Mouse (Mus musculus): ENCODE measurements around the gene Adamts6. TPM values are rescaled to one million over a fixed set of nuclear protein-coding genes. Genes with fewer than 3 reads are reported as not detected.

The Adamts6 gene
- 7.8 to 25.3 TPM (median 18.7 TPM) in 3 replicates for total RNA-seq (2017)

DNA sequence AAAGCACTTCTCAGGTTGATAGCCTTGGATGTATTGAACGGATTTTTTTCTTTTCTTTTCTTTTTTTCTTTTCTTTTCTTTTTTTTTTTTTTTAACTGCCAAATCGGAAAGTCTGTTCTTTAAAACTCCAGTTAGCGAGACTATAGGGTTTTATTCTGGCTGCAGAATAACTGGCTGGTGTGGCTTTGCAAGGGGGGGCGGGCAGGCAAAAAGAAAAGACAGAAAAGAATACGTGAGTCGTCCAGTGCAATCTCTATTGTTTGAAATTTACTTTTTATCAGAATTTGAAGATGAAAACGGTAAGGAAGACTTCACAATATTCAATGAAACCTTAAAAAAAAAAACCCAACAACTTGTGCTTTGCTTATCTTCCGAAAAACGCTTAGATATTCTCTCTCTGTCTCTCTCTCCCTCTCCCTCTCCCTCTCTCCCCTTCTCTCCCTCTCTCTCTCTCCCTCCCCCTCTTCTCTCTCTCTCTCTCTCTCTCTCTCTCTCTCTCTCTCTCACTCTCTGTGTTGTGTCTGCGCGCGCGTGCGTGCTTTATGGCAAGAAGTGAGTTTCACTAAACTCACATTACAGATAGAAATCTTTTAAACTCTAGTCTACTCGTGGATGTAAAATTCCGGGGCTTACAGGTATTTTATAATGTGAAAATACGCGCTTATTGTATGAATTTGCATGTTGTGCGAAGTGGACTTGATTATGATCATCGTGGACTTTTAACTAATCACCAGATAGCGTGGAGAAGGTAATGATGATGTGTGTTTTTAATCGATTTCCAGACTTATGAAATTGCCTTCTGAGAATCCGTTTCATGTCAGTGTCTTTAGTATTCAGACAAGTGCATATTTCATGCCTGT, at the start of gene Adamts6:
Gene Adamts6 (plus strand): TSS at position 470 of the 860 bp plus-strand sequence.
- no peak for ATAC-seq (replicated peaks; ENCODE audit: insufficient number of reproducible peaks, low FRiP score, low TSS enrichment, poor library complexity, severe bottlenecking)

DNA sequence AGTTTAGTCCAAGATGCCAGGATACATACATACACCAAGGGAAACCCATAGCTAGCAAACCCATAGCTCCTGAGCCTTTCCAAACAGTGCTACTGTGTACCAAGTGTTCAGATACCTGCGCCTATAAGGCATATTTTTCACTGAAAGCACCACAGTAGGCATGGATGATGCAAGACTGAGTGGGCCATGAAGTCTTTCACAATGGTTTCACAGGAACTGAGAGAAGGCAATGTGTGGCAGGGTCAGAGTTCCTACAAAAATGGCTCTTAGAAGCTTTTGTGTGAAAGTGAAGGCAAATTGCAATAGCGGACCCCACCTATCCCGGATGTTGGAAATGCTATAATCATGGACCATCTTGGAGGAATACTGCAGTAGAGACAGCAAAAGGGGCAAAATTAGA, 28.6 kb upstream of the Adamts6 start:
- ATAC-seq (replicated peaks; ENCODE audit: insufficient number of reproducible peaks, low FRiP score, low TSS enrichment, poor library complexity, severe bottlenecking): 0 out of 2 replicates have a peak, but pooled peaks have one; percentile 40

DNA sequence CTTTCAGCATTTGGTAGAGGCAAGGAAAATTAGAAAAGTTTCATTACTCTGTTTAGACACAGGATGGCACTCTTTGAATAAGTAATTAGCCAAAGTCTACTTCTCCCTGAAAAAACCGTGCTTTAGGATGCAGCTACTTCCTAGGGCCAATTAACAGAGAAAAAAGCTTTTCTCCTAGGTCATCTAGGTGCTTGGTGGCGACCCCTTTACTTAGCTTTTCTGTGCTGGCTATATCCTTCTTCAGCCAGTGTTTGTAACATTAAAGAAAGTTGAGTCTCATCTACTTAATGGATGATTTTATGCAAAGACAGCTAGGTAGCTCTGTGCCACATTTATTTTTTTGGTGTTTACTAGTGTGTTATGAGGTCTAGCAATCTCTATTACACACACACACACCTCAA, 2.6 kb upstream of the Adamts6 start:
- ATAC-seq (replicated peaks; ENCODE audit: insufficient number of reproducible peaks, low FRiP score, low TSS enrichment, poor library complexity, severe bottlenecking): no peak

DNA sequence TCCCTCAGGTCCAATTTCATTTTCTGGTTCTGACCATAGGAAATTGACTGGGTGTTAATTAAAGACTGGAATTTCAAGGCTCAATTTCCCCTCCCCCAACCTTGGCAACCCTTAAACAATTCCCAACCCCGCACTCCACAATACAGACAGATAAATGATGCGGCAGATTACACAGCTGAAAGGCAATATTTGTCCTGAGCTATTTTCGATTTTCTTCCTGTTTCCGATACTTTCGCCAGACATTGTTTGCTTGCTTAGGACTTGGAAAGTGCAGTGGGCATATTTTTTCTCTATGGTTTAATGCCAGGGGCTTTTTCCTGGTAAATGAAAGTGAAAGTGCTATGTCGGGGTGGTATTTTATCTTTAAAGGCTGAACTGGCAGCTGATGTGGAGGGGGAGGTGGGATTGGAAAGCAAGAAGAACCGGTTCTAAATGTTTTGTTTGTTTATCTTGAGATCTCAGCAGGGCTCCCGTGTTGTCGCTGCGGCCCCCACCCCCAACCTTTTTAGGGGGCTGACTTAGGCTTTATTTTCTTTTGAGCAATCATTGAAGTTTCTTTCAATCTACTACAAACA, 1.8 kb upstream of the Adamts6 start:
- no peak for ATAC-seq (replicated peaks; ENCODE audit: insufficient number of reproducible peaks, low FRiP score, low TSS enrichment, poor library complexity, severe bottlenecking)

DNA sequence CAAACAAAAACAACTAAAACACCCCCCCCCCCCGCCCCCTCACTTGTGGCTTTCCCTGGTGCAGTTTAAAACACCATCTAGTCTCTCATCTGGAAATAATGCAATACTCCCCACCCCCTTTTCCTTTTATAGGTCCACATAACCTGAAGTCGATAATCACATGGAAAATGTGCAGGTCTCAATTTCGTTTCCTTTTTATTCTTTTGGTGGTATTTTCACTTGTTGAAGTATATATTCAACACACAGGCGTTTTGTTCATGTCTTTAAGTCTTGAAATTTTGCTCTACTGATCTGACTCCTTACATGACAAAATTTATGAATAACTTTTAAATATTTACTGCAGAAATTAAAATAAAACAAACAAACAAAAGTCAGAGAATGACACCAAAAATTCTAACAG, 1.3 kb upstream of the Adamts6 start:
- no peak for ATAC-seq (replicated peaks; ENCODE audit: insufficient number of reproducible peaks, low FRiP score, low TSS enrichment, poor library complexity, severe bottlenecking)

DNA sequence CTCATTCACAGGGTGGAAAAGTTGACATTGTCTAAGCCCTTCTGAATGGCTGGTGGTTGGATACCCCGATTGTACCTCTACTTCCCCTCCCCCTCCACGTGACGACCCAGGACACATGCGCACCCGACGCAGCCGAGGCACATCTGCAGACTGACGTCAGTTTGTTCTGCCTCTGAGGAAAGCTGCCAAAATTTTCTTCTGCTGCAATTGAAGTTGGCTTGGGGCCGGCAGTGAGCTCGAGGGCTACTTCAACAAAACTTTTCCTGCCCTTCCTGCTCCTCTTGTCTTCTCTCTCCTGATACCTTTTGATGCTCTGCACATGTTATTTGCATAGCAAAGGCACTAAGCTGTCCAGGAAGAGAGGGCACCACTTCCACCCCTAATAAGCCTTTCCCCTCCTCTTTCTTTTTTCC, 732 bp upstream of the Adamts6 start:
- ATAC-seq (replicated peaks; ENCODE audit: insufficient number of reproducible peaks, low FRiP score, low TSS enrichment, poor library complexity, severe bottlenecking): peak; percentile 97

DNA sequence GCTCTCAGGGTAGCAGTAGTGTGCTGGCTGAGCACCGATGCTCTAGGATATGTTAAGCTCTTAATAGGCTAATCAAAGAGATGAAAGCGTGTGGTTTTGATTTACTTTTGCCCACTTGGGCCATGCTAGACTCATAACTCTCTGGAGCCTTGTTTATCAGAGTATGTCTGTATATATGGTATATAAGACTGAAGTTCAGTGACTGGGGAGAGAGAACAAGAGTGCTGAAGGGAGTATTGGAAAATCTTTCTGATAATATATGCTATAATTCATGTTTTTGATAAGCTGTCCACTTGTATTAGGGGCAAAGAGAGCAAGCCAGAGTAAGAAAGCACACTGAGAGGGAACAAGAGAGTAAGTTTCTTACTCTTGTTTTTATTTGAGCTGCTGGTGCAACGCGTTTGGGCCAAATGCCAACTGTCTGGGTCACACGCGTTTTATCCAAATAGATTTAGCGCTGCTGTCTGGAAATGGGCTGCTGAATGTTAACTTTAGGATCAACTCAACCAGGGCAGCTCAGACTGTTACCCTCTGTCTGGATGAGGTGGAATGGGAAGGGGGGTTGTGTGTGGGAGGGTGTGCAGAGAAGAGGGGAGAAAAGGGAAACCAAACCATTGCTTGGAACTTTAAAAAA, 708 bp downstream of the Adamts6 start:
- ATAC-seq (replicated peaks; ENCODE audit: insufficient number of reproducible peaks, low FRiP score, low TSS enrichment, poor library complexity, severe bottlenecking): no peak

DNA sequence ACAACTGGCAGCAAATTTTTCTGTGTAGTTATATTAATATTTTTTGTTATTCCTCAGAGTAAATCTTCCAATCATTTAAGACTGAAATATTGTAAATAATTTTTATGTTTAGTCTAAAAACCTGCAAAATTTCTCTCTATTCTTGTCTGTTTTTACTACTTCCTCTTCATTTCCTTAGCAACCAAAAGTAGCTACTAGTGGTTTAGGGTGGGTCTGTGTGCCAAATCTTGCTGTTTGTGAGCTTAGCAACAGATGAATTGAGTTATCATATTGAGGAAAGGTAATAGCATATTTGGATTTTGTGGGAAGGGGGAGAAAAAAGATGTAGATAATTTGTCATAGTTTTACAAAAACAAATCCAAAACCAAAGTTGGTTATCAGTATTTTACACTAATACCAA, 1.5 kb downstream of the Adamts6 start:
- ATAC-seq (replicated peaks; ENCODE audit: insufficient number of reproducible peaks, low FRiP score, low TSS enrichment, poor library complexity, severe bottlenecking): no peak

DNA sequence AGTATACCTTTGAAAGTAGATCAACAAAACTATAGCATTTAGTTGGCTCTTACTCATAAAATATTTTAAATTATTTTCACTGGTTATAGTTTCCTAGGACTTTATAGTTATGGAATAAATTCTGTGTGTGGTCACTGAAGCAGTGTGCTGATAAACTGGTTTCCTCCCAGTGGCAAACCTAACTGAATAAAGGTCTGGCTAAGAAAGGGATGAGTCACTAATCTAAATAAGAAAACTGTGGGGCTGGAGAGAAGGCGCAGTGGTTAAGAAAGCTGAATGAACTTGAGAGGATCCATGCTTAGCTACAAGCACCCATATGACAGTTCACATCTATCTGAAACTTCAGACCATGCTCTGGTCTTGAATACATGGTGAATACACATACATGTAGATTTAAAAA, 7.8 kb downstream of the Adamts6 start:
- no peak for ATAC-seq (replicated peaks; ENCODE audit: insufficient number of reproducible peaks, low FRiP score, low TSS enrichment, poor library complexity, severe bottlenecking)

DNA sequence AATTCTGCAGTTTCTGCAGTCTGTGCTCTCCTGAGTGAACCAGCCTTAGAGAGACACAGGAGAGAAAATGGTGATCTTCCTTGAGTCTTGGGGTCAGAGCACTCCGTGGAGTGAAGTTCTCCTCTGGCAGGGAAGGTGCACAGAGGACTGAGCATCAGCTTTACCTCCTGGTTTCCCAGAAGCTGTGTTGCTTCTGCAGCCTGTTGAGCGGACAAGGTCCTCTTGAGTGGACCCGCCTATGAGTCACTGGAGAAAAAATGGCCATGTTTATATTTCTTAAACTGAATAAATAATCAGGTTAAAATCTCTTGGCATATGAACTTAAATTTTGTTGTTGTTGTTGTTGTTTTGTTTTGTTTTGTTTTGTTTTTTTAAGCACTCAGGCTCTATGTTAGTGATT, 41.7 kb downstream of the Adamts6 start:
- no peak for ATAC-seq (replicated peaks; ENCODE audit: insufficient number of reproducible peaks, low FRiP score, low TSS enrichment, poor library complexity, severe bottlenecking)

DNA sequence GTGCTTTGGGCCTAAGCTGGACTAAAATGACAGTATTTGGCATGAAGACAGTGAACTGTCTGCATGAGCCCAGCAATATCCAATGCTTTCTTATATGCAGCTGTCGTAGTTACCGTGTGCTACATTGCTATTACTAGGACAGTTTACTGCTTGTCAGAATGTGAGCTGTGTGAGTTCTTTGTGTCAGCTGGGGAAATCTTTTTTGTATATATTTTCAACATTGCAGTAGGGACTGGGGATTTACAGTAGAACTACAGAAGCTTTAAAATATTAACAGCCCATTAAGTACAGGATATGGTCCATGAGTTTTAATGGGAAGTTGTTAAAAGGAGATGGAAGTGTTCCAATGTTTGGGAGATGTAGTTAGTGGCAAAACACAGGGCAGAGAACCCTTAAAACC, 42.1 kb downstream of the Adamts6 start:
- no peak for ATAC-seq (replicated peaks; ENCODE audit: insufficient number of reproducible peaks, low FRiP score, low TSS enrichment, poor library complexity, severe bottlenecking)

DNA sequence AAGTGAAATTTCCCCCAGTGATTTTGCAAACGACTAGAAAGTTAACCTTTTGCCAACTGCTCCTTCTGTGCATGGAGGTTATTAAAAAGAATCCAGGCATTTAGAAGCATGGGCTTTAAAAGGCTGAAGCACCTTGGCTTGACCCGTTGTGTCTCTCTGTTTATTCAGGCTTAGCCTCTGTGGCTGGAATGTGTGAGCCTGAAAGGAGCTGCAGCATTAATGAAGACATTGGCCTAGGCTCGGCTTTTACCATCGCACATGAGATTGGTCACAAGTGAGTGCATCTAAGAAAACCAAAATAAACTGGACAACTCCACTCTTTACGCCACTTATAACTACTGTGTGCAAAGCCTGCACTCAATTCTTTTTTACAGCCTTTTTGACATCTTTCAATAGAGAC, 65.0 kb downstream of the Adamts6 start:
- no peak for ATAC-seq (replicated peaks; ENCODE audit: insufficient number of reproducible peaks, low FRiP score, low TSS enrichment, poor library complexity, severe bottlenecking)

DNA sequence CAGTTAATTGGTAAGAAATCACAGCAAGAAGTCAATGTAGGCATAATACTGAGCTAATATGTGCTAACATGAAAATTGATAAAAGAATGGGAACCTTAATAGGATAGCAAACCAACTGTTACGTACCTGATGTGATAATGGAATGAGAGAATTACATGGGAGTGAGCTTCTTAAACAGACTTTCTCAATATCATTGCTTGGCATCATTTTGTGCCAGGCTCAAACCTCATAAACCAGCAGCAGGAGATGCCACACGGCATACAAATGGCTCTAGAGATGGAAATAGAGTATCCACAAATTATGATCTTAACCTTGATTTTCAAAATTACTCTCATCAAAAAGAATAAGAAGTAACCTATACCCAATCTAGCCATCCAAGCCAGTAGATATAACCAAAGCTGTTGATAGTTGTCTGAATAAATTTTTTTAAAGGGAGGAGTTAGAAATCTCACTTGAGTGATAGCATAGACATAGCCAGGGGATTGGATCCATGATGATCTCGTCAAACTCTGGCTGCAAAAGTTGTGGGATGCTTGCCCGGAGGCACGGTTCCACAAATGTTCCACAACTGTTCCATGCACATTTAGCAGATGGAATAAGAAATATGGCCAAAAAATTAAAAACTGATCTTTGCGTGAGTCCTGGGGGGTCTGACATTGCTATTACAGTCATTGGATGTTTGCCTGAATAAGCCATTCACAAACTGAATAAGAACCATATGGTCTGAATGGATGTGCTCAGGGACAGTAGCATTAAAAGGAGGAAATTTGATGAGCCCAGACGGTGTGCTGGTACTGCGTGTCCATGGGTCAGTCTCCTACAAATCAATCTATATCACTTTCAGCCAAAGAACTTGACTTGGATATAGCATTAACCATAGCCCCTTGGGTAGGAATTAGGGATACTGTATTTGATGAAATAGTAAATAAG, 106.1 kb downstream of the Adamts6 start:
- ATAC-seq (replicated peaks; ENCODE audit: insufficient number of reproducible peaks, low FRiP score, low TSS enrichment, poor library complexity, severe bottlenecking): no peak

DNA sequence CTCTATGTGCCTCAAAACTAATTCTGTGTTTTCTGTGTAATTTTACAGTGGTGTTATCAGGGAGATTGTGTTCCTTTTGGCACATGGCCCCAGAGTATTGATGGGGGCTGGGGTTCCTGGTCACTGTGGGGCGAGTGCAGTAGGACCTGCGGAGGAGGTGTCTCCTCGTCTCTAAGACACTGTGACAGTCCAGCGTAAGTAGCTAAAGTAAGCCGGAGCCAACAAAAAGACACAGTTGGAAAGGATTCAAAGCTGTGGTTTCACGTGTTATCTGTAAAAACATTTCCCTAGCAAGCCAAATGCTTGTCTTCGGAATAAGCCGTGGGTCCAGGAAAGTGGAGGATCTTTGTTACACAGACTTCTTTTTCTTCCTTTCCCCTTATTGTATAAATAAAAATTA, 110.2 kb downstream of the Adamts6 start:
- ATAC-seq (replicated peaks; ENCODE audit: insufficient number of reproducible peaks, low FRiP score, low TSS enrichment, poor library complexity, severe bottlenecking): no peak

DNA sequence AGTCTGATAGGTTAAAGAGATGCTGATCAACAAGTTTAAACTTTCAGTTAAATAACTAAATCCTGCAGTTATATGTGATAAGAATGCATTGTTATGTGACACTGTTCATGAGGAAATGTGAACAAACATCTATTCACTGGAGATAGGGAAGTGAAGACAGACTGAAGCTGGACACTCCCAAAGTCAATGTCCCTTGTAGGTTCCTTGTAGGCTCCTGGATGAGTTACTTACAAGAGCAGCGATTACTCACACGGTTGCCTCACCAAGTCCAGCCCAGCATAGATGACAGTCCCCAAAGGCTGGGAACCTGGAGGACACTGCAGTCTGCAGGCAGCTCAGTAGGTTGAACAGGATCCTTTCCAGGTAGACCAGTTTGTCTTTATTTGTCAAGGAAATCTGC, 145.1 kb downstream of the Adamts6 start:
- peak; percentile 68; the same call in 1 of the 2 replicates for ATAC-seq (replicated peaks; ENCODE audit: insufficient number of reproducible peaks, low FRiP score, low TSS enrichment, poor library complexity, severe bottlenecking)

DNA sequence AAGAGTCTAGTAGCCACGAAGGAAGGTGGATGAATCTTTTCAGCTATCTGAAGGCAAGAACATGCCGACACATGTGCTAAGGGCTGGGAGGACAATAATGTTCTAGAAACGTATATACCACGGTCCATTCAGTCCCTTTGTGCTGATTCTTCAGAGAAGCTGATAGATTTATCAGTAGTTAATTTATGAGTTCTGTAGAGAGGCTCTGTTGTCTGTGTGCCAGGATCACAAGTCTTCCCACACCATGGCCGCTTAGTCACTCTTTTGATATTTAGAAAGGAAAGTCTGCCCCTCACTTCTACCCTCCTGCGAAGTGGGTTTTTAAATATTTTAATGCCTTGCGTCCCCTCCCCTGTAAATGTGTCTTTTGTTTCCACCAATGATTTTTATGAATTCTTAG, 154.9 kb downstream of the Adamts6 start:
- no peak for ATAC-seq (replicated peaks; ENCODE audit: insufficient number of reproducible peaks, low FRiP score, low TSS enrichment, poor library complexity, severe bottlenecking)

DNA sequence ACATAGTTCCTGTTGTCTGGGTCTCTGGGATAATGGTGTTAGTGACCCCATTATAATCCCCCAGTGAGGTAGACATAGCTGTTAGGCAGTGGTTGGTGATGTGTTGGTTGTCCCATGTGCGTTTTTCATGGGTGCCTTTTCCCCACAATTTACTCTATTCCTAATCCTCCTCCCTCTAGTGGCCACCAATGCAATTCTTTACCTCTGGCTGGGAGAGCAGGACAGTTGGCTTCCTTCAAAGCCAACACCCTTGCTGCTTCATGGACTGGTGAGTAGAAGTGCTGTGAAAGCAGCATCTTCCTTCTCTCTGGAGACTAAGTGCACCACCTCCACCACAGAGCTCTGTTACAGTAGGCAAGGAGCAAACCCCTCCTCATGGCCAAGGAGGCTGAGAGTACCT, 157.8 kb downstream of the Adamts6 start:
- ATAC-seq (replicated peaks; ENCODE audit: insufficient number of reproducible peaks, low FRiP score, low TSS enrichment, poor library complexity, severe bottlenecking): no peak

DNA sequence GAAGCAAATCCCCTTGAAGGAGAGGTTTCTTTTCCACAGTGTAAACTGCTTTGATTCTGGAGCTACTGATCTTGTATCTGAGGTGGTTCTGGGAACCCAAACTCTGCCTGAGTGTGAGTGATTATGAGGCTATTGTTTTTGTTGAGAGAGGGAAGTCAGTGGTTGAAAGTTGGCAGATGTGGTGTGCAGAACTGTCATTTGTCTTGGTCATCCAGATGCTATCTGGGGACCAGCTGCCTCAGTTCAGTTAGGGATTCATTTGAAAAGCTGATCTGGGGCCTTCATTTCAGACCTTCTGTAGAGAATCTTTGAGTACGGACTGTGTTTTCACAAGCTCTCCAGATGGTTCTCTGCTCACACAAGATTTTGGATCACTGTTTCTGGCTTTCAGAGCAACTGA, 159.3 kb downstream of the Adamts6 start:
- no peak for ATAC-seq (replicated peaks; ENCODE audit: insufficient number of reproducible peaks, low FRiP score, low TSS enrichment, poor library complexity, severe bottlenecking)

DNA sequence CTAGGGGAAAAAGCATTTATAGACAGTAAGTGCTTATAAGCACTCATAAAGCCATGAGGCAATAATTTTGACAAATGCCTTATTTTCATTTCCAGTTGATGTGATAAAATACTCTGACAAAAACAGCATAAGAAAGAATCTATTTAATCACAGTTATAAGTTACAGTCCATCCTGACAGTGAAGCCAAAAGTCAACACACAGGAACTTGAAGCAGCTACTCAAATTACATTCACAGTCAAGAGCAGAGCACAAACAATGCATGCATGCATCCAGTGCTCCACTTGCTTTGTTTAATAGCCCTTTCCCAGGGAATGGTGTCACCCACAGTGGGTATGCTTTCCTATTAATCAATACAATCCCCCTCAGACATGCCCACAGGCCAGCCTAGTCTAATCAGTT, 159.8 kb downstream of the Adamts6 start:
- ATAC-seq (replicated peaks; ENCODE audit: insufficient number of reproducible peaks, low FRiP score, low TSS enrichment, poor library complexity, severe bottlenecking): no peak

All from monocyte, adult 5-6 weeks (primary cell).